Mouse (Mus musculus) lung, embryonic 16.5 days (tissue): ENCODE data around the gene Mfsd4a. TPM values are rescaled to one million over a fixed set of nuclear protein-coding genes. Genes with fewer than 3 reads are reported as not detected.

Experiments
- ATAC-seq: fragments of 200-750 bp; cut with Nextera tagmentation; 2 replicates; pipeline ENCODE4 v1.8.0; 2017; ENCODE audit warnings: low read depth, mild to moderate bottlenecking, moderate library complexity
- H3K27ac ChIP-seq: fragments of 300-500 bp; sonication (generic); 2 replicates; pipeline ENCODE4 v1.5.1; 2014; ENCODE audit warnings: mild to moderate bottlenecking, control low read depth, low read length
- H3K27me3 ChIP-seq: fragments of 300-500 bp; sonication (generic); 2 replicates; pipeline ENCODE4 v1.6.1; 2014; ENCODE audit warnings: low read depth, low read length, mixed read lengths; ENCODE audit not compliant: control insufficient read depth, insufficient read depth
- H3K36me3 ChIP-seq: fragments of 300-500 bp; sonication (generic); 2 replicates; pipeline ENCODE4 v1.6.1; 2014; ENCODE audit warnings: low read length; ENCODE audit not compliant: control insufficient read depth, insufficient read depth
- H3K4me1 ChIP-seq: fragments of 300-500 bp; sonication (generic); replicated peaks from 2 replicates; pipeline ENCODE4 v1.6.1; 2014; ENCODE audit warnings: low read length, mixed read lengths; ENCODE audit not compliant: control insufficient read depth, insufficient read depth
- H3K4me2 ChIP-seq: fragments of 300-500 bp; sonication (generic); 2 replicates; pipeline ENCODE4 v1.6.1; 2014; ENCODE audit warnings: low read depth, low read length, control low read depth
- H3K4me3 ChIP-seq: fragments of 300-500 bp; sonication (generic); 2 replicates; pipeline ENCODE4 v1.5.1; 2014; ENCODE audit warnings: mild to moderate bottlenecking, low read length, control low read depth
- H3K9ac ChIP-seq: fragments of 300-500 bp; sonication (generic); 2 replicates; pipeline ENCODE4 v1.6.1; 2014; ENCODE audit warnings: low read length, control low read depth
- H3K9me3 ChIP-seq: fragments of 300-500 bp; sonication (generic); 2 replicates; pipeline ENCODE4 v1.6.1; 2016; ENCODE audit warnings: low read length; ENCODE audit not compliant: control insufficient read depth
- WGBS: fragments of 180-500 bp; shearing (Covaris S2); extraction: QIAGEN DNeasy Blood & Tissue Kit; methylation state at CpG from one replicate; pipeline ENCODE4 v1.1.7; 2014; 5-methylcytosine and 5-hydroxymethylcytosine counted together
- polyA plus RNA-seq: library from polyadenylated mRNA; unstranded; fragments of >200 nt; fragmentation: Nextera tagmentation; extraction: Ambion mirVana; gene quantifications from 2 replicates; pipeline ENCODE4 v1.2.1, GENCODE M21; 2015

Gene Mfsd4a
- polyA plus RNA-seq, 1 experiment from 2014 or later: 16.6 TPM

GRCm38 (mm10) chr1:132011785-132012184 is 56.1 kb downstream of the Mfsd4a start:
- no peak overlapping the region for H3K4me2 ChIP-seq
- no peak overlapping the region for H3K27ac ChIP-seq
- 79% methylated on average over 2 of the region's 2 CpGs for WGBS
- no peak overlapping the region for H3K9ac ChIP-seq
- no peaks in the 10 kb centered on the region for H3K9me3 ChIP-seq
- ATAC-seq: no peak
- peaks cover 17% of the 10 kb centered on the region for H3K4me1 ChIP-seq
- no peak overlapping the region for H3K4me3 ChIP-seq
- peaks cover 7% of the 10 kb centered on the region; the same call in 1 of the 2 replicates for H3K36me3 ChIP-seq
- H3K27me3 ChIP-seq: no peaks in the 10 kb centered on the region

GRCm38 (mm10) chr1:132010632-132011501 is 57.0 kb downstream of the Mfsd4a start:
- Histone ChIP-seq H3K4me2 (no peak overlapping the region), H3K36me3 (peaks cover 7% of the 10 kb centered on the region; the same call in 1 of the 2 replicates), H3K9ac (no peak overlapping the region), H3K9me3 (no peaks in the 10 kb centered on the region), H3K4me1 (peaks cover 20% of the 10 kb centered on the region), H3K27ac (no peak overlapping the region), H3K27me3 (no peaks in the 10 kb centered on the region), H3K4me3 (0 out of 2 replicates have a peak overlapping the region, but pooled peaks have one; percentile 1)
- ATAC-seq: no peak
- 72% methylated on average over 17 of the region's 17 CpGs for WGBS

- no peaks in the 10 kb centered on the region for H3K27me3 ChIP-seq
- peak overlapping the region; percentile 19; the same call in 1 of the 2 replicates for H3K27ac ChIP-seq
- H3K4me2 ChIP-seq: peak overlapping the region; percentile 64
- no peaks in the 10 kb centered on the region for H3K36me3 ChIP-seq
- no peaks in the 10 kb centered on the region for H3K9me3 ChIP-seq
- peak overlapping the region; percentile 76 for H3K4me3 ChIP-seq
- H3K9ac ChIP-seq: peak overlapping the region; percentile 91
- peaks cover 20% of the 10 kb centered on the region for H3K4me1 ChIP-seq
- ATAC-seq: no peak
- 28% methylated on average over 8 of the region's 8 CpGs for WGBS
Measured at GRCm38 (mm10) chr1:132008881-132009644, 58.8 kb downstream of the Mfsd4a start.

- ATAC-seq: peak; percentile 94
Measured at GRCm38 (mm10) chr1:132007828-132008827, 59.7 kb downstream of the Mfsd4a start.

GRCm38 (mm10) chr1:132007282-132007815 is 60.5 kb downstream of the Mfsd4a start, which contains the start of gene Elk4:
TSS of gene Elk4 (plus strand) at chr1:132007607.
- no peaks in the 10 kb centered on the region for H3K36me3 ChIP-seq
- ATAC-seq: peak; percentile 94
- peaks cover 20% of the 10 kb centered on the region for H3K4me1 ChIP-seq
- H3K9me3 ChIP-seq: no peaks in the 10 kb centered on the region
- H3K27ac ChIP-seq: peak within 1 kb of the TSS; percentile 99
- H3K4me2 ChIP-seq: peak within 1 kb of the TSS; percentile 64
- peak within 1 kb of the TSS; percentile 76 for H3K4me3 ChIP-seq
- H3K9ac ChIP-seq: peak within 1 kb of the TSS; percentile 91
- no peaks in the 10 kb centered on the region for H3K27me3 ChIP-seq
- under 1% methylated on average over 37 of the region's 61 CpGs for whole genome bisulfite sequencing

More at GRCm38 (mm10) chr1:132007828-132008827, 59.7 kb downstream of the Mfsd4a start:
- no peaks in the 10 kb centered on the region for H3K9me3 ChIP-seq
- under 1% methylated on average over 59 of the region's 72 CpGs for WGBS
- peak overlapping the region; percentile 64 for H3K4me2 ChIP-seq
- peak overlapping the region; percentile 91 for H3K9ac ChIP-seq
- H3K27ac ChIP-seq: peak overlapping the region; percentile 99
- H3K36me3 ChIP-seq: no peaks in the 10 kb centered on the region
- no peaks in the 10 kb centered on the region for H3K27me3 ChIP-seq
- peak overlapping the region; percentile 76 for H3K4me3 ChIP-seq
- peaks cover 20% of the 10 kb centered on the region for H3K4me1 ChIP-seq

GRCm38 (mm10) chr1:132006721-132007120 is 61.1 kb downstream of the Mfsd4a start:
- ATAC-seq: no peak
- 18% methylated on average over 5 of the region's 5 CpGs for WGBS

GRCm38 (mm10) chr1:132006046-132006445 is 61.8 kb downstream of the Mfsd4a start:
- H3K27me3 ChIP-seq: no peaks in the 10 kb centered on the region
- no peak for ATAC-seq
- 72% methylated on average over 3 of the region's 3 CpGs for WGBS
- no peak overlapping the region for H3K4me3 ChIP-seq
- H3K9ac ChIP-seq: no peak overlapping the region
- H3K9me3 ChIP-seq: no peaks in the 10 kb centered on the region
- H3K4me1 ChIP-seq: peaks cover 20% of the 10 kb centered on the region
- H3K36me3 ChIP-seq: no peaks in the 10 kb centered on the region
- H3K4me2 ChIP-seq: no peak overlapping the region
- no peak overlapping the region for H3K27ac ChIP-seq

More at GRCm38 (mm10) chr1:132006721-132007120, 61.1 kb downstream of the Mfsd4a start:
- Histone ChIP-seq H3K27ac (peak overlapping the region; percentile 99), H3K4me1 (peaks cover 20% of the 10 kb centered on the region), H3K9me3 (no peaks in the 10 kb centered on the region), H3K36me3 (no peaks in the 10 kb centered on the region), H3K4me3 (peak overlapping the region; percentile 76), H3K27me3 (no peaks in the 10 kb centered on the region), H3K9ac (peak overlapping the region; percentile 91), H3K4me2 (peak overlapping the region; percentile 64)

- Histone ChIP-seq H3K4me3 (no peak overlapping the region), H3K27me3 (no peaks in the 10 kb centered on the region), H3K4me2 (no peak overlapping the region), H3K4me1 (peaks cover 17% of the 10 kb centered on the region), H3K36me3 (no peaks in the 10 kb centered on the region), H3K9ac (no peak overlapping the region), H3K27ac (no peak overlapping the region), H3K9me3 (no peaks in the 10 kb centered on the region)
- no peak for ATAC-seq
- WGBS: 90% methylated on average over 1 of the region's 1 CpGs
Measured at GRCm38 (mm10) chr1:132005466-132005865, 62.4 kb downstream of the Mfsd4a start.
